Mouse (Mus musculus): Measurements from ENCODE around the gene Apex1.
"Not testable (repeated sequence)": the region's sequence is repeated elsewhere in the genome, so short reads cannot be mapped to it uniquely, and the experiment has no call there.

The Apex1 gene

GRCm38 (mm10) chr14:50924281-50925064, at the start of gene Apex1, which contains the start of gene Osgep:
Apex1 (plus strand) TSS chr14:50924968.
Osgep (minus strand) TSS chr14:50924893.
- DNase-seq, result peak; percentile 95

GRCm38 (mm10) chr14:50875175-50875574, 49.6 kb upstream of the Apex1 start:
- DNase-seq, result no peak

GRCm38 (mm10) chr14:50875591-50876230, 49.1 kb upstream of the Apex1 start:
- DNase-seq, result no peak

- DNase-seq, result no peak
Observed at GRCm38 (mm10) chr14:50876236-50876950, 48.4 kb upstream of the Apex1 start.

GRCm38 (mm10) chr14:50891621-50892020, 33.1 kb upstream of the Apex1 start:
- DNase-seq, result no peak

- no peak for DNase-seq
Observed at GRCm38 (mm10) chr14:50892091-50892490, 32.7 kb upstream of the Apex1 start.

GRCm38 (mm10) chr14:50892541-50893459, 32.0 kb upstream of the Apex1 start:
- DNase-seq, result no peak

- no peak for DNase-seq
Observed at GRCm38 (mm10) chr14:50895407-50895806, 29.4 kb upstream of the Apex1 start.

- peak; percentile 15 for DNase-seq
Observed at GRCm38 (mm10) chr14:50895985-50896746, 28.6 kb upstream of the Apex1 start.

- no peak for DNase-seq
Observed at GRCm38 (mm10) chr14:50896747-50897373, 27.9 kb upstream of the Apex1 start.

GRCm38 (mm10) chr14:50897374-50897765, 27.4 kb upstream of the Apex1 start, which contains the start of gene Klhl33:
Klhl33 (minus strand) TSS chr14:50897507.
- DNase-seq, result no peak

- not testable (repeated sequence) for DNase-seq
Observed at GRCm38 (mm10) chr14:50897992-50898391, 26.8 kb upstream of the Apex1 start.

GRCm38 (mm10) chr14:50903973-50904827, 20.6 kb upstream of the Apex1 start:
- DNase-seq, result peak; percentile 62

- DNase-seq, result no peak
Observed at GRCm38 (mm10) chr14:50904828-50905129, 20.0 kb upstream of the Apex1 start.

GRCm38 (mm10) chr14:50905327-50905726, 19.4 kb upstream of the Apex1 start:
- DNase-seq, result not testable (repeated sequence)

GRCm38 (mm10) chr14:50908126-50908525, 16.6 kb upstream of the Apex1 start:
- no peak for DNase-seq

- DNase-seq, result no peak
Observed at GRCm38 (mm10) chr14:50911356-50911755, 13.4 kb upstream of the Apex1 start.

GRCm38 (mm10) chr14:50923437-50923836, 1.3 kb upstream of the Apex1 start:
- DNase-seq, result not testable (repeated sequence)

- DNase-seq, result no peak
Observed at GRCm38 (mm10) chr14:50925111-50925920, 548 bp downstream of the Apex1 start.
